Mouse (Mus musculus) cerebellum, adult 2 months (tissue): Measurements from ENCODE around the gene Sema4g. TPM values are rescaled to one million over a fixed set of nuclear protein-coding genes. Genes with fewer than 3 reads are reported as not detected.

ENCODE experiments used
- DNase-seq, 2 experiments: peaks; one replicate each; pipeline ENCODE4 v3.0.0; 2021
- H3K27ac ChIP-seq: fragments of 200-500 bp; 2 replicates; pipeline ENCODE4 v1.5.1; 2012; ENCODE audit warnings: low read length, control low read depth, inconsistent platforms; ENCODE audit not compliant: insufficient read depth
- H3K27me3 ChIP-seq: fragments of 200-500 bp; 2 replicates; pipeline ENCODE4 v1.6.1; 2012; ENCODE audit warnings: inconsistent platforms, mild to moderate bottlenecking, low read length, moderate library complexity; ENCODE audit not compliant: control insufficient read depth, insufficient read depth
- H3K4me1 ChIP-seq: fragments of 200-500 bp; 2 replicates; pipeline ENCODE4 v1.6.1; 2011; ENCODE audit warnings: low read length; ENCODE audit not compliant: control insufficient read depth, insufficient read depth
- H3K4me3 ChIP-seq: fragments of 200-500 bp; replicated peaks from 2 replicates; pipeline ENCODE3; 2011; ENCODE audit warnings: mild to moderate bottlenecking, low read depth, low read length, control low read depth; ENCODE audit not compliant: insufficient read depth
- CTCF ChIP-seq: fragments of 200-500 bp; IDR thresholded peaks from 2 replicates; pipeline ENCODE4 v1.5.1; 2011; ENCODE audit warnings: low read depth, mild to moderate bottlenecking, control low read depth, low read length, moderate library complexity, borderline replicate concordance; ENCODE audit not compliant: insufficient read depth
- POLR2A ChIP-seq: fragments of 200-500 bp; IDR thresholded peaks from 2 replicates; pipeline ENCODE4 v1.6.1; 2011; ENCODE audit warnings: low read length, control low read depth, borderline replicate concordance; ENCODE audit not compliant: insufficient read depth
- WGBS: fragments of 180-500 bp; shearing (Covaris S2); methylation state at CpG from one replicate; pipeline ENCODE4 v1.1.7; 2018; 5-methylcytosine and 5-hydroxymethylcytosine counted together
- polyA plus RNA-seq: library from polyadenylated mRNA; depleted of rRNA; stranded (reverse); fragments of >200 nt; gene quantifications from 2 replicates; pipeline ENCODE4 v1.2.3, GENCODE M21; 2012; rRNA removed

Gene Sema4g
- polyA plus RNA-seq = 90.3 and 101 TPM in 2 replicates

DNA sequence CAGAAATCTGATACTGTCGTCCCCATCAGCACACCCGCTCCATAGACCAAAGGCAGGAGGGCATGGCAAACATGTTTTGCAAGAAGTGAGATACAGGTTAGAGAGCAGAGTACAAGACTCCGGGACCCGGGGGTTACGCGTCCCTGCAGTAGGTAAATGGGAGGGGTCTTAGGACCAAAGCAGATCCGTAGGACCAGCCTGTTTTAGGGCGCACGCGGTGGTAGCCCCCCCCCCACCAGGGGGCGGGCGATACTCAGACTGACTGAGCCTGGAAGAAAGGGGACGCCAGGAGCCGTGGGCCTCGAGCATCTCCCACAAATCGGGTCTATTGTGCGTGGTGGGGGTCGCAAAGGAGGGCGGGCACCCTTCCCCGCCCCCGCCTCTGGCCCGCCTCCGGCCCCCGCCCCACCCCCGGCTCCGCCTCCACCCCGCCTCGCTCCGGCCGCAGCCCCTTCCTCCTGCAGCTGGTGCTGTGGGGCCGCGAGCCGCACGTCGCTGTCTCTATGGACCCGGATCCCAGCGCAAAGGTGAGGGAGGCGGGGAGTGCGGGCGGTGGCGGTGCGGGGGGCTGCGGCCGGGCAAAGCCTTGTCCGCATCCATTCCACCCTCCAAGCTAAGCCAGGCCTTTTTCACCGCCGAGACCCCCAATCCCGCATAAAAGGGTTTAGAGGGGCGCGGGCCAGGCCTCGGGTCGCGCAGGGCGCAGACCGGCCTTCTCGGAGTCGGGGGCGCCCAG is at the start of gene Sema4g:
Gene Sema4g (plus strand): TSS at position 271 of the 736 bp plus-strand sequence.
- peak; percentile 36; the same call in 1 of the 2 replicates for TF ChIP-seq CTCF
- TF ChIP-seq POLR2A = no peak
- Histone ChIP-seq H3K27ac (peak within 1 kb of the TSS; percentile 58), H3K27me3 (no peaks in the 10 kb centered on the region), H3K4me3 (peak within 1 kb of the TSS; percentile 74), H3K4me1 (peaks cover 3% of the 10 kb centered on the region; the same call in 1 of the 2 replicates)
- WGBS = 1% methylated on average over 56 of the region's 58 CpGs
- DNase-seq = peak; percentile 45 to 62

DNA sequence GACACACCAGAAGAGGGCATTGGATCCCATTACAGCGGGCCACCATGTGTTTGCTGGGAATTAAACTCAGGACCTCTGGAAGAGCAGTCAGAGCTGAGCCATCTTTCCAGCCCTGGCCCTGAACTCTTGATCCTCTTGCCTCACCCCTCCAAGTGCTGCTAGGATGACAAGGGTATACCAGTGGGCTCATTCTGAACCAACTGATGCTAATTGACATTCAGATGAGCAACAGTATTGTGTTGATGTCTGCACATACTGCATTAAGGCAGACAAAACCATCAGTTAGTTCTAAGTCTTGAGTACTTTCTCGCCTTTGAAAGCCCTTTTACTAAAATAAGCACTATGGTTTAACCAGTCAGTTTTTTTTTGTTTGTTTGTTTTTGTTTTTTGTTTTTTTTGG is 29.3 kb upstream of the Sema4g start:
- no peaks in the 10 kb centered on the region for H3K27me3 ChIP-seq
- H3K4me3 ChIP-seq = no peak overlapping the region
- H3K4me1 ChIP-seq = no peaks in the 10 kb centered on the region
- no peak overlapping the region for H3K27ac ChIP-seq
- no peak for TF ChIP-seq CTCF
- TF ChIP-seq POLR2A = no peak
- DNase-seq = no peak
- 96% methylated on average over 2 of the region's 2 CpGs for WGBS

DNA sequence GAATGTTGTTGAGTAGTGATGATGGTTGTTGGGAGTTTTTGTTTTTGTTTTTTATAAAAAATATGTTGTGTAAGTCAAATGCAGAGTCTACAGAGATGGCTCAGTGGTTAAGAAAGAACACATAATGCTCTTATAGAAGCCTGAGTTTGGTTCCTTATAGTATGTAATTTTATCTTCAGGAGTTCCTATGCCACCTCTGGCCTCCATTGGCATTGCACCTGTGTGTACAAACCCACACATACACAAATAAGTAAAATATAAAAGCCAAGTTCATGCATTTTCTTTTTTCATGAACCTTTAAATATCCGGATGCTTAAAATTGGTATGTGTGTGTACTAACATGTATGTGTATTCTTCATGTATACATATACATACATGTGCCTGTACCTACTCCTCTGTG is 22.9 kb upstream of the Sema4g start:
- no peaks in the 10 kb centered on the region for H3K27me3 ChIP-seq
- no peak overlapping the region for H3K27ac ChIP-seq
- no peak for DNase-seq
- 95% methylated on average over 1 of the region's 1 CpGs for WGBS
- H3K4me3 ChIP-seq = no peak overlapping the region
- H3K4me1 ChIP-seq = no peaks in the 10 kb centered on the region
- no peak for TF ChIP-seq CTCF
- TF ChIP-seq POLR2A = no peak

DNA sequence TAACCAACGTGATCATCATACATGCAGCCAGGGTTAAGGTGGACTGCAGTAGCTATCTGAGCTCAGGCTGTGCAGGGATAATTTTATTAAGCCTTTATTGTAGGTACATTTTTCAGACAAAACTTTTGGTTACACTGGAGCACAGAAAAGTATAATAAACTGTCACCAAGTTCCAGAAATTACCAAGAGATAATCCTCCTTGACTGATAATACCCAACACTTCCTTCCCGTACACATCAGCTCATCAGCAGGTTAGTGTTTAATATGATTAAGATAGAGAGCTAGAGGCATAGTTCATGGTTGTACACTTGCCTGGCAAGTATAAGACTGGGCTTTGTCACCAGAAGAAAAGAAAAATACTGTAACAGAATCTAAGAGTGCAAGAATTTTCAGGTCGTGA is 20.6 kb upstream of the Sema4g start:
- DNase-seq = no peak
- WGBS = 86% methylated on average over 3 of the region's 3 CpGs
- Histone ChIP-seq H3K4me3 (no peak overlapping the region), H3K27me3 (no peaks in the 10 kb centered on the region), H3K27ac (no peak overlapping the region), H3K4me1 (no peaks in the 10 kb centered on the region)
- no peak for TF ChIP-seq POLR2A
- TF ChIP-seq CTCF = no peak

DNA sequence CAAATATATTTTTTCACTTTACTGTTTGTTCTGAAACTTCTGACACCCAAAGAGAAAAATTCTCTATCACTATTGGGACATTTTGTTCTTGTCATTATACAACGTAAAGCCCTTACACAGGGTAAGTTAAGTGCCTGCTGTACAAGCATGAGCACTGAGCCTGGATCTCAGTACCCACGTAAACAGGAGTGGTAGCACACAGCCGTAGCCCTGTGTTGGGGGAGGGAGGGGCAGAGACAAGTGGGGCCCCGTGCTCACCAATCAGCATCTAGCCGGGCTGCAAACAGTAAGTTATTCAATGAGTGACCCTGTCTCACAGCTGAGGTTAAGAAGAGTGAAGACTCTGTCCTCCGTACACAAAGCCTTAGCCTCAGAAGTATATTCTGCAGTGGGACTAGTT is 12.3 kb upstream of the Sema4g start:
- Histone ChIP-seq H3K27me3 (no peaks in the 10 kb centered on the region), H3K4me3 (no peak overlapping the region), H3K27ac (no peak overlapping the region), H3K4me1 (no peaks in the 10 kb centered on the region)
- TF ChIP-seq CTCF (no peak), POLR2A (no peak)
- 77% methylated on average over 6 of the region's 6 CpGs for WGBS
- DNase-seq = no peak

DNA sequence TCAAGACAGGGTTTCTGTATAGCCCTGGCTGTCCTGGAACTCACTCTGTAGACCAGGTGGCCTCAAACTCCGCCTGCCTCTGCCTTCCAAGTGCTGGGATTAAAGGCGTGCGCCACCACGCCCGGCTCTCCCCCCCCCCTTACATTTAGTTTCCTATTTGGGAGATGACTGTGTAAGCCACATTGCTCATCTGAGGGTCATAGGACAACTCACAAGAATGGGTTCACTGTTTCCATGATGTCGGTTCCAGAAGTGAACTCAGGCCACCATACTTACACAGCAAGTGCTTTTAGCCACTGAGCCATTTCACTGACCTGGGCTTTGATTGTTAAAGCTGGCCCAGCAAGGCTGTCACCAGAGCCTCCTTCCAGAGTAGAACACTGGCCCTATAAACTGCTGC is 11.8 kb upstream of the Sema4g start:
- no peak overlapping the region for H3K27ac ChIP-seq
- no peaks in the 10 kb centered on the region for H3K27me3 ChIP-seq
- H3K4me3 ChIP-seq = no peak overlapping the region
- 85% methylated on average over 6 of the region's 6 CpGs for WGBS
- no peaks in the 10 kb centered on the region for H3K4me1 ChIP-seq
- TF ChIP-seq CTCF = no peak
- no peak for TF ChIP-seq POLR2A
- DNase-seq = no peak

DNA sequence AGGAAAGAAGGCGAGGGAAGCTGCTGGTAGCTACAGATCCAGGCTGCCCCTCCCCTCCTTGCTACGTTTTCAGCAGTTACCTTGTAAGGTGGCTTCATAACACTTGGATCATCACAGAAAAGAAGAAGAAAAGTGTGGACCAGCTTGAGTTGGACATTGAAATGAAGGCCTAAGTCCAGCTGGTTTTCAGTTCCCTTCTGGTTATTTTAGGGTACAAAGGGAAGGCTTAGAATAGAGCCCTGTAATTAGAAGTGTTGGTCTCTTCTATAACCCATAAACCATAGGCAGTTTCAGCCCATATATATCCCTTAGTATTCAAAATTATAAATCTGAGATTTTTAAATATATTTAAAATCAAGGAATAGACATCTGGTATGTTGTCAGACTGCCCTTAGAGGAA is 8.1 kb upstream of the Sema4g start:
- 80% methylated on average over 2 of the region's 2 CpGs for WGBS
- no peaks in the 10 kb centered on the region for H3K4me1 ChIP-seq
- no peak for TF ChIP-seq POLR2A
- no peak for TF ChIP-seq CTCF

DNA sequence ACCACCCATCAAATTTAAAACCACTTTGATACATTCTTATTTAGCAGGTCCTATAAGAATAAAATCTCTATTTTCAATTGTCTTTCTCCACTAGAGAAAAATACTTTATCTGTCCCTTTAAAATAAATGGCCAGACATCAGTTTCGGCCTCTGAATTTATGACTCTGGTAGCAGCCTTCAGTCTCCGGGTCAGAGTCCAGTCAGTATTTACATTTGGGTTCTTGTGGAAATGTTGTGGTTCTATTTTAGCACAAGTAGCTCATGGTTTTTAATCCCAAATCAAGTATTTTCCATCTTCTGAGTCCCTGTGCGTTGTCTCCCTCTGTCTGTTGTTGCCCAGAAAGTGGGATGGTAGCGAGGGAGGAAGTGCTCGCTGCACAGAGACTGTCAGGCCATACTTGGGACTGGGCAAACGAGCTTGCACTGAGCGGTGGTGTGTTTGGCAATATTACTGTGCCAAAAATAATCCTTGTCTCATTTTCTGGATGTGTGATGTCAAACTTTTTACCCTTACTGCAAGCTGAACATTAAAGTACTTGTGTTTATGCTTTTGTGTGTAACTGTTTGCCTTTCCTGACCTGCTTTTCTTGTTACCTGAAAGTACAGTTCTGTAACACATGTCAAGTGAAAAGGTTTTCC is 6.3 kb upstream of the Sema4g start:
- WGBS = 71% methylated on average over 7 of the region's 7 CpGs
- H3K27me3 ChIP-seq = no peaks in the 10 kb centered on the region

More for the DNA sequence above, 8.1 kb upstream of the Sema4g start:
- Histone ChIP-seq H3K27me3 (no peaks in the 10 kb centered on the region), H3K27ac (no peak overlapping the region), H3K4me3 (no peak overlapping the region)
- DNase-seq = no peak

More for the DNA sequence above, 6.3 kb upstream of the Sema4g start:
- Histone ChIP-seq H3K27ac (no peak overlapping the region), H3K4me3 (no peak overlapping the region), H3K4me1 (no peaks in the 10 kb centered on the region)
- TF ChIP-seq POLR2A = no peak
- no peak for TF ChIP-seq CTCF
- no peak for DNase-seq
